Mouse (Mus musculus) liver (tissue): Measurements from ENCODE around the gene Cmip.

Source experiments
- DNase-seq: peaks from one replicate; pipeline ENCODE4 v3.0.0-alpha.2; 2020; ENCODE audit warnings: mixed read lengths

The Cmip gene

DNA sequence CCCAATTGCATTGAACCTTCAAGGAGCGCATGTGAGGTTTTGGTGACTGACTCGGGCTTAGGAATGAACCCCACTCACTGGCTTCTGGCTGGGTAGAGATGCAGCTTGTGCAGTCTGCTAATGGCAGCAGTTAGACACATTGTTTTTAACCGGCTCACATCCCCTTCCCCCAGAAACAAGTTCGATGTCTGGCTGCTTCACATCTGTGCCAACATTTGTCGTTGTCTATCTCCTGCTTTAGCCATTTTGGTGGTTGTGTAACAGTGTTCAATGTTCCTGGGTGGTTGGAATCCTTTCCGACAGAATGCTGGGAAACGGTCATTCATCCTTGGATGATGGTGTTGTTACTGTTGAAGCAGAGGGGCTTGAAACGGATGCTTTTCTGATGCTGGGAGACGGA, 72.3 kb downstream of the Cmip start:
- no peak for DNase-seq

- DNase-seq: no peak
Observed at GRCm38 (mm10) chr8:117329903-117330302, 73.0 kb downstream of the Cmip start.

GRCm38 (mm10) chr8:117332229-117333010, 75.6 kb downstream of the Cmip start:
- no peak for DNase-seq

- DNase-seq: no peak
Observed at GRCm38 (mm10) chr8:117333619-117334018, 76.8 kb downstream of the Cmip start.

DNA sequence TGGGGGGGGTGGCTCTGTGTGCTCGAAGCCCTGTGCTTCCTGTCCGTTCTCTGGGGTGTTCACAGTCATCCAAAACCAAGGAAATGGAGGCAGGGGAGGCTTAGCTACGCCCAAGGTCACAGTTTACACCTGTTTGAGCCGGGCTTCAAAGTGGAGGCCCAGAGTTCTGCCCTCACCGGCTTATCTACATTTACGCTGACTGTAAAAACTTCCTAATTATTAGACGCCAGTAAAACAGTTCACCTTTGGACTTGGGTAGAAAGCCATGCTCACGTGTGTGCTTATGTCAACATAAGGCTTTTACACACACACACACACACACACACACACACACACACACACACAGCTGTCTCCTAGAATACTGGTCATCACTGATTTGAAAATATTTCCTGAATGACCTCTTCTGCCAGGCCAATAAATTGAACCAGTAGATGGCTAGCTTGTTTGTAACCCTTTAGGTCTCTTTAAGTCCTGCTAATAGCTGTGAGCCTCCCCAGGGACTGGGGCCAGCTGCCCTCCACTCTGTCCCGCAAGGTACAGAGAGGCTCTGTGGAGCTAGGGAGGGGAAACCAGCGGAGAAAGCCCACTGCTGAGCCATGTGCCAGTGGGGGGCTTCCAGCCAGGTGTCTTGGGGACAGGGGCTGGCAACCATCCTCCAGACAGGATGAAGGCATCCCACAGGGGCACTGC, 77.3 kb downstream of the Cmip start:
- DNase-seq: peak; percentile 47

- DNase-seq: peak; percentile 68
Observed at GRCm38 (mm10) chr8:117334748-117335393, 78.0 kb downstream of the Cmip start.

- DNase-seq: peak; percentile 45
Observed at GRCm38 (mm10) chr8:117335423-117335822, 78.6 kb downstream of the Cmip start.

- DNase-seq: no peak
Observed at GRCm38 (mm10) chr8:117337188-117337587, 80.3 kb downstream of the Cmip start.

DNA sequence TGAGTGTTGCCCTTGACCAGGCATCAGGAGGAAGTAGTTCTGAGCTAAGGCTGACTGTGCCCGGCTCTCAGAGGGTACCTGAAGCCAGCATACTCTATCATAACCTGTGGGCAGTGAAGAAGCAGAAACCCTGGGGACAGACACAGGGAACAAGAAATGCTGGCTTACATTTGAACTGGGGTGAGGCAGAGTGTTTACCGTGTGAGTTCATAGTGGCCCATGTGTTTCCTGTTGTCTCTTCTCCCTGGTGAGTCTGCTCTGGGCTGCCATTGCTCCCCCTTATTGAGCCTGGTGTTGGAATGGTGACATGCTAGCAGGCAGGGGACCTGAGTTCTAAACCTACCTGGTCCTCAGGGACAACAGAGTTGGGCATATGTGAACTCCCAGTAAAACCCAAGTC, 81.8 kb downstream of the Cmip start:
- DNase-seq: no peak

DNA sequence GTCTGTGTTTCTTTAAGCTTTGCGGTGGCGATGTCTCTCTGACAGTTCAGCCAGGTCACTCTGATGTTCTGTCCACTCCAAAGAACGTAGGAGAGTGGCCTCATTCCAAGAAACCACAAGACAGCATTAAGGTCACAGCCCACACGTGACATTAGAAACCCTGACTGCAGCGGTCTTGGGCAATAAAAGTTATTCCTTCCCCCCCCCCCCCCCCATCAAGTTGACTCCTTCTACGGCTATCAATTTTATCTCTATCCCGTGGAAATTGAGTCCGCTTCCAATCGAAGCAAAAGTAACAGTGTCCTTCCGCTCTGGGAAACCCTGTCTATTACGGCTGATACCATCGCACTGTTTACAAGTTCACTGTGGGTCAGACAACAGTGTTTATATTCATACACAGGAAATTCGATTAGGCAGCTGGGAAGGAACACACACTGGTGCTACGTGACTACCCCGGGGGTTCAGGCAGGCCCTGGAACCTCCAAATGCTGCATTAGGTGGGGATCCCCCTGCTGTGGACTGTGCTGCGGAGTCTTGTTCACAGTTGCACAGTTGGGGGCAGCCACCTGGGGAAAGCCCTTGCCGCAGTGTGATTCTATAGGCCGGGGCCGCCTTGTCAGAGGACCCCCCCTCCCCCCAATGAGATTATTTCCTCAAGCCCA, 82.6 kb downstream of the Cmip start:
- DNase-seq: no peak

DNA sequence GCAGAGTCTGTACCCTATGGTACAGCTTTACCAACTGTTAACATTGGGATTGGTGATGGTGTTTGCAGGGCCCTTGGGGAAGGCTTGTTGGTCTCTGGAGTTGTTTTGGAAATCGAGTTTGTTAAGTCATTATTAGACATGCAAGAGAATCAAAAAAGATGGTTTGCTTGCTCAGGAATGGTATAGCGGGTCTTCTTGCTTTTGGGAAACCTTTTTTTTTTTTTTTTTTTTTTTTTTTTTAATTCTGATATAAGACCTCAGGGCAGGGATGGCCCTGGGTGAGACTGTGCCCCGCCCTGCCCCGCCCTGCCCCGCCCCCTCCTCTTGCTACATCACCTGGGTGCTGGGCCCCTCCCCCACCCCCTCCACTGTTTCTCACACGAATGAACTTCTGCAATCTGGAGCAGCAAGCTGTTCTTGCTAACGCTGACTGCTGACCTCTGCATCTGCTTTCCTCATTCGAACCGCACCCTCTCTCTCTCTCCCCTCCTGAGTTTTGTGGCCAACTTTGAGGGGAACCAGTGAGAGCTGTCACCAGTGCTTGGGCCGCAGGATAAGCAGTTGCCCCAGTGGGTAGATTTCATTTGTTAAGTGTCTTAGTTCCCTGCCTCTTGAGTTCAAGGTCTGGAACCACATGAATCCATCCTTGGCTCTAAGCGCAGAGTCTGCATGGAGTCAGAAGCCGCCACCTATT, 83.2 kb downstream of the Cmip start:
- DNase-seq: peak; percentile 77

DNA sequence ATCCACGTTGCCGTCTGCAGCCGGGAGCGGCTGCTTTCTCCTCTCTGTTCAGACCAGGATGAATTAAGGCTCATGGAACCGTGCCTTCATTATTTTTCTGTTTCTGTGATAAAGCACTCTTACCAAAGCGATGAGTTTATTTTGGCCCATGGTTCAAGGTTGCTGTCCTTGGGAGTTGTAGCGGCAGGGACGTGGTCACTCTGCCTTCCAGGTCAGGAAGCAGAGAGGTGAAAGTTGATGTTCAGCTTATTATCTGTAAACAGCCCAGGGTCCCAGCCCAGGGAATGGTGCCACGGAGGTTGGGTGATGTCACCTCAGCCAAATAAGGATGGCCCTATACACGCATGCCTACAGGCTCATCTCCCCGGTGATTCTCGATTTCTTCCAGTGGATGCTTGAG, 83.9 kb downstream of the Cmip start:
- no peak for DNase-seq

- DNase-seq: no peak
Observed at GRCm38 (mm10) chr8:117342735-117343385, 86.0 kb downstream of the Cmip start.

GRCm38 (mm10) chr8:117343484-117343883, 86.6 kb downstream of the Cmip start:
- no peak for DNase-seq

DNA sequence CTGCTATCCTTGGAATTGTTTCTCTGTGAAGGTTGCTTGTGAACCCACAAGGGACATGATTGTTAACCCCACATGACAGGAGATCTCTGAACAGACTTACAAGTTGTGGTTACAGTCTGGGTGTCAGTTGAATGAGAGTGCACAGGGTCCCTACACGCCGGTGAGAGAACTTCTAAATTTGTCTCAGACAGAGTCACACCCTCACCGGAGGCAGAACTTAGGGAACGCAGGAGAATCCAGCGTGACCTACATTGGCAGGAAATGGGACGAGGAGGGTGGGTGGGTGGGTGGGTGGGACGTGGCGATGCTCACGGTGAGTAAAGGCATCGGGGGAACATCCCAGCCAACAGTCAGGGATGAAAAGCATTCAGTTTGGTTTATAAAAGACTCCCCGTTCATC, 88.0 kb downstream of the Cmip start:
- no peak for DNase-seq

- DNase-seq: no peak
Observed at GRCm38 (mm10) chr8:117345376-117345775, 88.5 kb downstream of the Cmip start.

GRCm38 (mm10) chr8:117347556-117347955, 90.7 kb downstream of the Cmip start:
- DNase-seq: no peak

GRCm38 (mm10) chr8:117348718-117349394, 92.0 kb downstream of the Cmip start:
- DNase-seq: peak; percentile 28

- DNase-seq: peak; percentile 68
Observed at GRCm38 (mm10) chr8:117349541-117349940, 92.7 kb downstream of the Cmip start.

DNA sequence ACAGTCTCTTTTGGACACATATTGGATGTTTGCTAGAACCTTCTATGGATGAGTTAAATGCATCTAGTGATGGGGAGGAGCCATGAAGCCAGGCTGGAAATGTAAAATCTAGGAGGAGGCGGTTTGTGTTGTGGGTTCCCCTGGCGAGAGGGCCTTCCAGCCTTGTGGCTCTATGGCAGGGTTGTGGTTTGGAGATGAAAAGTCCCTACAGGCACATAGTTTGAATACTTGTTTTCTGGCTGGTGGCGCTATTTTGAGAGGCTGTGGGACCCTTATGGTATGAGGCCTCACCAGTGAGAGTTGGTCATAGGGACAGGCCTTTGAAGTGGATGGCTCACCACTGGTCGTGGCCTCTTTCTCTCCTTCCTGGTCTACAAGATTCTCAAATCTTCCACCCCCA, 95.2 kb downstream of the Cmip start:
- no peak for DNase-seq

DNA sequence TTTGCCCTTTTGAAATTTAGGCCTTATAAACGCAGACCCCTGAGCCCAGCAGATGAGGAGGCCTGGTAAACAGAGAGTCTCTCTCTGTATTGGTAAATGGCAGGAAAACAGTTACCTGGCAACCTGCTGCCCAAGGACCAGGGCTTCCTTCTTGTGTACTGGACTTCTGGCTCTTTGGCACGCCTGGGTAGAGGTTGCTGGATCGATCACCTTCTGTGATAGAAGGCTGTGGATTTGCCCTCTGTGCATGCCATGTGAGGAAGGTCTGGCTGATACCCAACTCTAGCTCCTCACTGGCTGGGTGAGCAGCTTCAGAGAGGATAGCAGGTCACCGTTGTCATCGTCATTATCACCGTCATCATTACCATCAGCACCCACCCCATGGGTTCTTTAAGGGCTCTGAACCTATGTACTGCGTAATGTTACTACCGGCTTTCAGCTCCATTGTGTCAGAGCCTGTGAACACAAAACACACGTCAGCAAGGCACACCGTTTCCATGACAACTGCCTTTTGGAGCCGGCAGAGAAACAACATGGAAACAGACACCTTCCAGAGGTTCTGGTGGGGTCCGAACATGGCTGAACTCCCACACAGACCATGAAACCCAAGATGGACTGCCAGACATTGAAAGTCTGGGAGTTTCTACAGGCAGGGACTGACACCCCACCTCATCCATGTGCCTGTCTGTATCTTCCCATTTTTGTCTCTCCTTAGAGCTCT, 98.4 kb downstream of the Cmip start:
- DNase-seq: no peak
